Comparison of ENCODE assay signal across 8 mouse cellular contexts in genomic region chr14:103778533-103779151, GRCm38 (mm10).
DNase-seq lines count a peak whose midpoint lies in the region; ATAC-seq and TF ChIP-seq lines count a peak whose summit lies in the region.

No protein-coding gene starts in this region.

- no peak for DNase-seq in gastrocnemius, adult 2 months
- no peak for DNase-seq in gastrocnemius, postnatal 10 days
- DNase-seq in embryo, embryonic 10.5 days (ENCODE audit: low spot score): peak; percentile 61
- DNase-seq in telencephalon, adult 2 months (ENCODE audit: low read depth, low spot score): peak; percentile 32
- no peak for DNase-seq in ovary, postnatal 14 days (ENCODE audit: low spot score)

- H3K9me3 ChIP-seq in hindbrain, embryonic 15.5 days: no peaks in the 10 kb centered on the region
- no peaks in the 10 kb centered on the region for H3K9me3 ChIP-seq in limb, embryonic 15.5 days

- no peak for TF ChIP-seq CTCF in gastrocnemius, adult 2 months (IDR thresholded peaks at IDR 0.05)

- no peaks in the 10 kb centered on the region for H3K27me3 ChIP-seq in hindbrain, embryonic 15.5 days
- no peaks in the 10 kb centered on the region for H3K27me3 ChIP-seq in limb, embryonic 15.5 days

- H3K27ac ChIP-seq in gastrocnemius, adult 2 months: peak overlapping the region; percentile 74
- H3K27ac ChIP-seq in hindbrain, embryonic 15.5 days (replicated peaks): peak overlapping the region; percentile 79
- no peak overlapping the region for H3K27ac ChIP-seq in limb, embryonic 15.5 days

- 19% methylated on average over 13 of the region's 13 CpGs for WGBS in hindbrain, embryonic 15.5 days
- WGBS in limb, embryonic 15.5 days: 61% methylated on average over 13 of the region's 13 CpGs

- peaks cover 20% of the 10 kb centered on the region for H3K4me1 ChIP-seq in hindbrain, embryonic 15.5 days (replicated peaks)
- H3K4me1 ChIP-seq in limb, embryonic 15.5 days: peaks cover 5% of the 10 kb centered on the region; the same call in 1 of the 2 replicates

- no peaks in the 10 kb centered on the region for H3K36me3 ChIP-seq in hindbrain, embryonic 15.5 days
- no peaks in the 10 kb centered on the region for H3K36me3 ChIP-seq in limb, embryonic 15.5 days

- peak overlapping the region; percentile 20 for H3K9ac ChIP-seq in hindbrain, embryonic 15.5 days
- H3K9ac ChIP-seq in limb, embryonic 15.5 days: no peak overlapping the region

- ATAC-seq in hindbrain, embryonic 15.5 days (ENCODE audit: low FRiP score, low read depth): peak; percentile 85
- ATAC-seq in limb, embryonic 15.5 days (ENCODE audit: insufficient number of reproducible peaks, low FRiP score, low TSS enrichment, low read depth): no peak
- no peak for ATAC-seq in erythroblast, adult 5-6 weeks (replicated peaks; ENCODE audit: low FRiP score, poor library complexity, severe bottlenecking)

- H3K4me3 ChIP-seq in gastrocnemius, adult 2 months: peak overlapping the region; percentile 67
- H3K4me3 ChIP-seq in hindbrain, embryonic 15.5 days: peak overlapping the region; percentile 29
- peak overlapping the region; percentile 3; the same call in 1 of the 2 replicates for H3K4me3 ChIP-seq in limb, embryonic 15.5 days

- intact Hi-C loops in gastrocnemius, adult 2 months (cut with DNase I): no loop called here

- H3K4me2 ChIP-seq in hindbrain, embryonic 15.5 days: peak overlapping the region; percentile 62
- H3K4me2 ChIP-seq in limb, embryonic 15.5 days: peak overlapping the region; percentile 17

Comparison
In these comparisons a context has a peak if more than half of its experiments do, and no peak if none do; other contexts are left out.
1. DNase-seq: peak in embryo, embryonic 10.5 days (single experiment) and telencephalon, adult 2 months (single experiment); none in gastrocnemius, adult 2 months (single experiment), gastrocnemius, postnatal 10 days (single experiment) and ovary, postnatal 14 days (single experiment).
2. H3K4me3 ChIP-seq: peak in every context shown above with its lines; median percentile 67 in gastrocnemius, adult 2 months; 29 in hindbrain, embryonic 15.5 days; 3 in limb, embryonic 15.5 days.